Mouse (Mus musculus): Measurements from ENCODE around the gene Irf2. TPM values are rescaled to one million over a fixed set of nuclear protein-coding genes. Genes with fewer than 3 reads are reported as not detected.

Gene Irf2
- polyA plus RNA-seq, 1 experiment from 2014 or later, result 9.2 TPM

GRCm38 (mm10) chr8:46846893-46847292 lies 107.4 kb downstream of the Irf2 start:
- 95% methylated on average over 5 of the region's 5 CpGs for WGBS
- H3K27ac ChIP-seq (ENCODE audit: low read depth, low read length), result no peak overlapping the region
- H3K9me3 ChIP-seq (ENCODE audit: control insufficient read depth, low read length), result no peaks in the 10 kb centered on the region
- H3K27me3 ChIP-seq (ENCODE audit: control insufficient read depth, insufficient read depth, low read length), result no peaks in the 10 kb centered on the region
- no peaks in the 10 kb centered on the region for H3K36me3 ChIP-seq (ENCODE audit: control insufficient read depth, insufficient read depth, low read length)
- ATAC-seq (ENCODE audit: low FRiP score) (no peak), DNase-seq (ENCODE audit: low spot score, missing footprints) (no peak)
- H3K9ac ChIP-seq (ENCODE audit: low read length), result no peak overlapping the region
- no peak overlapping the region for H3K4me2 ChIP-seq
- H3K4me1 ChIP-seq (ENCODE audit: control insufficient read depth, insufficient read depth, low read length), result no peaks in the 10 kb centered on the region
- no peak overlapping the region for H3K4me3 ChIP-seq (ENCODE audit: low read depth, low read length)

DNA sequence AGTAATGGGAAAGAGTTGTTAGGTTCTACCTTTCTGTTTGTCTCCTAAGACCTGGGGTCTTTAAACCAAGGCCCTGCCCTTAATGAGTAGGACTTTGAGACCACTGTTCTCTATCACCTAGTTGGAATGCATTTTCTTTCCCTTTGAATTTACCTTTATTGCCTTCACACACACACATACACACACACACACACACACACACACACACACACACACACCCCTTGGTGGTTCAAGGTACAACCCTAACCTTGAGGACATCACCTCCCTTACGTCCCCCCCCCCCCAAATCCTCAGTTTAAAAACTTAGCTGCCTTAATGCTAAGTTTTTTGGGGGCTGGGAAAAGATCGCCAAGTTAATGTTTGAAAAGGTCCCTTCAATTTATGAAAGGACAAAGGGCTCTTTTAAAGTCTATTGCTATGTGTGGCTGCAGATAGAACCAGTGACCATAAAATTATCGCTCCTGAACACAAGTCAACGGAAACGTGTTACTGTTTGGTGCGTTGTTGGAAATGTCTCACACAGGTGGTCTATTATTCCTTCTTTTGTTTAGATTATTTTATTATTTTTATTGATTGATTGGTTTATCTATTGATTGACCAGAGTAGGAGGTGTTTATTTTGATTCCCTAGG lies 108.6 kb downstream of the Irf2 start:
- no peak for ATAC-seq (ENCODE audit: low FRiP score)
- Histone ChIP-seq H3K4me3 (ENCODE audit: low read depth, low read length) (no peak overlapping the region), H3K9me3 (ENCODE audit: control insufficient read depth, low read length) (no peaks in the 10 kb centered on the region), H3K4me2 (no peak overlapping the region), H3K4me1 (ENCODE audit: control insufficient read depth, insufficient read depth, low read length) (no peaks in the 10 kb centered on the region), H3K36me3 (ENCODE audit: control insufficient read depth, insufficient read depth, low read length) (no peaks in the 10 kb centered on the region), H3K9ac (ENCODE audit: low read length) (no peak overlapping the region), H3K27ac (ENCODE audit: low read depth, low read length) (no peak overlapping the region), H3K27me3 (ENCODE audit: control insufficient read depth, insufficient read depth, low read length) (no peaks in the 10 kb centered on the region)
- DNase-seq (ENCODE audit: low spot score, missing footprints), result no peak
- WGBS, result 95% methylated on average over 6 of the region's 6 CpGs

GRCm38 (mm10) chr8:46848931-46849330 lies 109.4 kb downstream of the Irf2 start:
- Histone ChIP-seq H3K4me1 (ENCODE audit: control insufficient read depth, insufficient read depth, low read length) (no peaks in the 10 kb centered on the region), H3K27me3 (ENCODE audit: control insufficient read depth, insufficient read depth, low read length) (no peaks in the 10 kb centered on the region), H3K27ac (ENCODE audit: low read depth, low read length) (no peak overlapping the region), H3K4me3 (ENCODE audit: low read depth, low read length) (no peak overlapping the region), H3K4me2 (no peak overlapping the region), H3K9ac (ENCODE audit: low read length) (no peak overlapping the region), H3K9me3 (ENCODE audit: control insufficient read depth, low read length) (no peaks in the 10 kb centered on the region), H3K36me3 (ENCODE audit: control insufficient read depth, insufficient read depth, low read length) (no peaks in the 10 kb centered on the region)
- DNase-seq (ENCODE audit: low spot score, missing footprints) (no peak), ATAC-seq (ENCODE audit: low FRiP score) (no peak)
- 81% methylated on average over 6 of the region's 6 CpGs for WGBS

DNA sequence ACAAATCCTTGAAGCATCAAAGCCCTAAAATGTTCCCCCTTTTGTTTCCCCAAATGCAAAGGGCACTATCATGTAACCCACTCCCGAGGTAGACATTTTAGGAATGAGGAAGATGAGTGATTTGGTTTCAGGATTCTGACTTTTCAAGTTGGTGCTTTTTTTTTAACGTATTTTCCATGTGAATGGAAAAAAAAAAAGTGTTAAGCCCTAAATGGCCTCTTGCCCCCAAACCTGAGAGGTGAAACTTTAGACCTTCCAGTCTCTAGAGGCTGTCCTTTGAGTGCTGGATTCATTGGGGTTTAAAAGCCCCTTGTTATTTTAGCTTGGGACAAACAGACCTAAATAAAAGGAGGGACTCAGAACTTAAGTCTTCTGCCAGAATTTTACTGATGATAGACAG lies 109.9 kb downstream of the Irf2 start:
- Histone ChIP-seq H3K9ac (ENCODE audit: low read length) (no peak overlapping the region), H3K27me3 (ENCODE audit: control insufficient read depth, insufficient read depth, low read length) (no peaks in the 10 kb centered on the region), H3K27ac (ENCODE audit: low read depth, low read length) (no peak overlapping the region), H3K36me3 (ENCODE audit: control insufficient read depth, insufficient read depth, low read length) (no peaks in the 10 kb centered on the region), H3K4me3 (ENCODE audit: low read depth, low read length) (no peak overlapping the region), H3K4me2 (no peak overlapping the region), H3K4me1 (ENCODE audit: control insufficient read depth, insufficient read depth, low read length) (no peaks in the 10 kb centered on the region), H3K9me3 (ENCODE audit: control insufficient read depth, low read length) (no peaks in the 10 kb centered on the region)
- ATAC-seq (ENCODE audit: low FRiP score), result no peak
- 39% methylated on average over 2 of the region's 2 CpGs for WGBS
- no peak for DNase-seq (ENCODE audit: low spot score, missing footprints)

DNA sequence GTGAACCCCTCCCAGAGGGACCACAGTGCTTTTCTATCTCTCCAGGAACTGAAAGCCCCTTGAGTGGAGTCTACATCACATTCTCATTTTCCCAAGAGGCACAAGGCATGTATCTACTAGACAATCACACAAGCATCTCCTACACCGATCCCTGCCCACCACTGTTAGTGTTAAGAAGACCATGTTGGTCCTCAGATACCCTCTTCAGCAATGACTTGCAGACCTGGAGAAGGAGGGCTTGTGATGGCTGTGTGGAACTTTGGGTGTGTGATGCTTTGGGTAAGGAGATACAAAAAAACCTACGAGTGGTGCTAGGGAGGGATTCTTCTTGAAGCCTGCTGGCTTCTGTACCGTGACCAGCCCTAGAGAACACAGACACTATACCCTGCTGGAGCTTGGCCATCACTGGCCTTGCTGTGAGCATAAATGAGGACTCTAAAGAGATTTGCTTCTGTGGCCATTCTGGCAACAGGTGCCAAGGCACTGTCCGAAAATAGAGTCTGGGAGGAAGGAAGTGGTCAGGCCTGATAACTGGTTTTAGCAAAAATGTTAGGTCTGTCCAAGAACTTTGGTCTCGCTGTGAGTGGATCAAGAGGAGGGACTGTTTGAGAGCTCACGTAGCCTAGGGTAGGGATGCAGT lies 110.8 kb downstream of the Irf2 start:
- Histone ChIP-seq H3K9me3 (ENCODE audit: control insufficient read depth, low read length) (no peaks in the 10 kb centered on the region), H3K4me1 (ENCODE audit: control insufficient read depth, insufficient read depth, low read length) (no peaks in the 10 kb centered on the region), H3K36me3 (ENCODE audit: control insufficient read depth, insufficient read depth, low read length) (no peaks in the 10 kb centered on the region), H3K9ac (ENCODE audit: low read length) (no peak overlapping the region), H3K27me3 (ENCODE audit: control insufficient read depth, insufficient read depth, low read length) (no peaks in the 10 kb centered on the region), H3K4me2 (no peak overlapping the region), H3K4me3 (ENCODE audit: low read depth, low read length) (no peak overlapping the region), H3K27ac (ENCODE audit: low read depth, low read length) (no peak overlapping the region)
- WGBS, result 92% methylated on average over 6 of the region's 6 CpGs
- DNase-seq (ENCODE audit: low spot score, missing footprints) (no peak), ATAC-seq (ENCODE audit: low FRiP score) (no peak)

- Histone ChIP-seq H3K27me3 (ENCODE audit: control insufficient read depth, insufficient read depth, low read length) (no peaks in the 10 kb centered on the region), H3K9ac (ENCODE audit: low read length) (no peak overlapping the region), H3K4me3 (ENCODE audit: low read depth, low read length) (no peak overlapping the region), H3K36me3 (ENCODE audit: control insufficient read depth, insufficient read depth, low read length) (no peaks in the 10 kb centered on the region), H3K4me1 (ENCODE audit: control insufficient read depth, insufficient read depth, low read length) (no peaks in the 10 kb centered on the region), H3K9me3 (ENCODE audit: control insufficient read depth, low read length) (no peaks in the 10 kb centered on the region), H3K4me2 (no peak overlapping the region), H3K27ac (ENCODE audit: low read depth, low read length) (no peak overlapping the region)
- ATAC-seq (ENCODE audit: low FRiP score) (no peak), DNase-seq (ENCODE audit: low spot score, missing footprints) (no peak)
- 90% methylated on average over 4 of the region's 4 CpGs for WGBS
These were observed 112.0 kb downstream of the Irf2 start for GRCm38 (mm10) chr8:46851560-46851959.

DNA sequence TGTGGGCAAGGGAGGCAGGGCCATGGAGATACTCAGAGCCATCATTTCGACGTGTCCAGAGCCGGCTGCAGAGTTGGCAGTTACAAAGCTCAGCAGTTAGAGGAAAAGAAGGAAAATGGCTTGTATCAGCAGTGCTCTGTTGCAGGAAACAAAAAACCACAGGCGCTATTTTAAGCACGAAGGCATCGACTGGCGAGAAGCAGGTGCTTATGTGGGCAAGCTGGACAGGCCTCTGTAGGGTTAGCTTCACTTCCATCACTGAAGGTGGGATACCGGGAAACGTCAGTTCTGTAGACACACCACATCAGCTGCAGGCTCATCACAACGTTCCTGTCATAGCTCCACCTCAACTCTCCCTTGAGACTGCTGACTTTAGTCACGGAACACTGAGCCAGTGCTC lies 112.8 kb downstream of the Irf2 start:
- Histone ChIP-seq H3K4me2 (no peak overlapping the region), H3K9me3 (ENCODE audit: control insufficient read depth, low read length) (no peaks in the 10 kb centered on the region), H3K36me3 (ENCODE audit: control insufficient read depth, insufficient read depth, low read length) (no peaks in the 10 kb centered on the region), H3K4me3 (ENCODE audit: low read depth, low read length) (no peak overlapping the region), H3K9ac (ENCODE audit: low read length) (no peak overlapping the region), H3K27me3 (ENCODE audit: control insufficient read depth, insufficient read depth, low read length) (no peaks in the 10 kb centered on the region), H3K27ac (ENCODE audit: low read depth, low read length) (no peak overlapping the region), H3K4me1 (ENCODE audit: control insufficient read depth, insufficient read depth, low read length) (no peaks in the 10 kb centered on the region)
- DNase-seq (ENCODE audit: low spot score, missing footprints) (no peak), ATAC-seq (ENCODE audit: low FRiP score) (no peak)
- 88% methylated on average over 11 of the region's 11 CpGs for WGBS

GRCm38 (mm10) chr8:46859164-46859846 lies 119.8 kb downstream of the Irf2 start:
- DNase-seq (ENCODE audit: low spot score, missing footprints), result no peak
- no peaks in the 10 kb centered on the region for H3K9me3 ChIP-seq (ENCODE audit: control insufficient read depth, low read length)
- H3K36me3 ChIP-seq (ENCODE audit: control insufficient read depth, insufficient read depth, low read length), result no peaks in the 10 kb centered on the region
- no peak overlapping the region for H3K27ac ChIP-seq (ENCODE audit: low read depth, low read length)
- no peak overlapping the region for H3K4me2 ChIP-seq
- H3K4me1 ChIP-seq (ENCODE audit: control insufficient read depth, insufficient read depth, low read length), result no peaks in the 10 kb centered on the region
- no peak overlapping the region for H3K9ac ChIP-seq (ENCODE audit: low read length)
- WGBS, result 49% methylated on average over 7 of the region's 7 CpGs
- H3K4me3 ChIP-seq (ENCODE audit: low read depth, low read length), result no peak overlapping the region
- ATAC-seq (ENCODE audit: low FRiP score), result no peak
- no peaks in the 10 kb centered on the region for H3K27me3 ChIP-seq (ENCODE audit: control insufficient read depth, insufficient read depth, low read length)

- WGBS, result 65% methylated on average over 8 of the region's 8 CpGs
- Histone ChIP-seq H3K36me3 (ENCODE audit: control insufficient read depth, insufficient read depth, low read length) (no peaks in the 10 kb centered on the region), H3K4me1 (ENCODE audit: control insufficient read depth, insufficient read depth, low read length) (no peaks in the 10 kb centered on the region), H3K4me2 (no peak overlapping the region), H3K27ac (ENCODE audit: low read depth, low read length) (no peak overlapping the region), H3K27me3 (ENCODE audit: control insufficient read depth, insufficient read depth, low read length) (no peaks in the 10 kb centered on the region), H3K4me3 (ENCODE audit: low read depth, low read length) (no peak overlapping the region), H3K9ac (ENCODE audit: low read length) (no peak overlapping the region), H3K9me3 (ENCODE audit: control insufficient read depth, low read length) (no peaks in the 10 kb centered on the region)
- ATAC-seq (ENCODE audit: low FRiP score), result no peak
- DNase-seq (ENCODE audit: low spot score, missing footprints), result no peak
These were observed 120.3 kb downstream of the Irf2 start for GRCm38 (mm10) chr8:46859847-46860167.

Measured in midbrain, embryonic 11.5 days (tissue).